Mouse (Mus musculus): ENCODE data around the gene Slc22a23.

Slc22a23 gene

DNA sequence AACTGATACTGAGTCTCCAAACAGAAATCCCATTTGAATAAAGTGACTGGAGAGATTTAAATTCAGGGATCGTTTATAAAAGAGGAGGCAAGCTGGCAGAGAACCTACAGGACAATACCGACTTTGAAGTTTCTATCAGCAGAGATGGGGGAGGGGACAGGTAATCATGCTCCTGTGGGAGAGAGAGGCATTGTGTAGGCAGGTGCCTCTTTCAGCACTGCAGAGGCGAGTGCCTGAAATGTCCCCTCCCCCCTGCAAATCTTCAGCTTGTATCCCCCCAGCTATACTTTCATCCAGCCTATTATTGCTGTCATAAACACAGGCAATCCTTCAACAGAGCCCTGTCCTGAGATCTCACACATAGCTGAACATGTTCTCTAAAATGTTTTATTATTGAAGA lies 43.4 kb downstream of the Slc22a23 start:
- no peak for DNase-seq (ENCODE audit: low read depth, low spot score)

DNA sequence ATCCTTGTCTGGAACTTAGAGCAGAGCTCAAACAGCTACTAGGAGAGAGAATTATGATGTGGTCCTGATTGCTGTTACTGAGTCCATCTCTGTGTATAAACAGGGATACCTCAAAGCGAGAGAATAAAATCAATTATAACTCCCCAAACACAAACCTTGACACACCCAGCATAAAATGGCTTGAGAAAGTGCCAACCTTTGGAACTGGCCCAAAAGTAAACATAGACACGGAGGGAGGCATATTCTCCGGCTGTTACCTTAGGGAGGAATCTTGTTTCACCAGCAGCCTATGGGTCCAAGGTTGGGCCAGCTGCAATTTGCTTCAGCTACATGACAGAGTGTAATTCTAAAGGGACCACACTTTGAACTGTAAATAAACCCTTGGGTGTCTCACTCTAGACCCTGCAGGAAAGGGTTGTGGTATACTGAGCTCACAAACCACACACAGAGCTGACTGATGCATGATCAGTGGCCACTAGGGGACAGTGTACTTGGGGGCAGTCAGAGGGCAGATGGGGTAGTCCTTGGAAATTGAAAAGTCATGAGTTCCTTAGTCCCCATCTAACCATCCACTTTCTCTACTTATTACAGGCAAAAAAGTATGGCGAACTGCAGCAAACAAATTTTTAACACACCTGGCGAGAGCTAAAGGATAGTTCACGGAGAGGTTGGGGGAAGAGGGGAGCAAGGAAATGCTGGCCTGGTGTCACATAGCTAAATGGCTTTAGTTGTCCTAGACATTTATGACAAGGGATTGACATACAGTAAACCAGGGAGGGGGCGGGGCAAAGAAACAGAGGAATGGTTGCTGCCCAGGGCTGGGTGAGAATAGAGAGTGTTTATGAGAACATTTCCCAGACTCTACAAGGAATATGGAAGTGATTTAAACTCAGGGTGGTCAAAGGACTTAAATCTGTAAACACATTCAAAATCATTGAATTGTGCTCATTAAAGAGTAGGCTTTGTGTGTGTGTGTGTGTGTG lies 45.3 kb downstream of the Slc22a23 start:
- DNase-seq (ENCODE audit: low read depth, low spot score): no peak

DNA sequence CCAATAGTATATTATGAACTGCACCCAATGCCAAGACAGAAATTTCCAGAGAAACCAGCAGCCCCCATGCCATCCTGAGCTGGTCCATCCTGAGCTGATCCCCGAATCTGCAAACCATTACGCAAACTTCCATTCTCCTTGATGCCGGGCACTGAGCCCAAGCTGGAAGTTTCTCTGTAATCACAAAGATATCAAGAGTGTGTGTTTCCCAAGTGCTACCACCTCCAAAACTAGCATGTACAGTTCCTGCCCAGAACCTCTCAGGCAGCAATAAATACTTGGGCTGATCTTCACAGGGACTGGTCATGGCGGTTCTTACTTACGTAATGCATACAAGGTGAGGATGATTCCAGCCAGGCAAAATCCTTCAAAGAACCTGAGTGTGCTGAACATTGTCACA lies 46.3 kb downstream of the Slc22a23 start:
- DNase-seq (ENCODE audit: low read depth, low spot score): no peak

DNA sequence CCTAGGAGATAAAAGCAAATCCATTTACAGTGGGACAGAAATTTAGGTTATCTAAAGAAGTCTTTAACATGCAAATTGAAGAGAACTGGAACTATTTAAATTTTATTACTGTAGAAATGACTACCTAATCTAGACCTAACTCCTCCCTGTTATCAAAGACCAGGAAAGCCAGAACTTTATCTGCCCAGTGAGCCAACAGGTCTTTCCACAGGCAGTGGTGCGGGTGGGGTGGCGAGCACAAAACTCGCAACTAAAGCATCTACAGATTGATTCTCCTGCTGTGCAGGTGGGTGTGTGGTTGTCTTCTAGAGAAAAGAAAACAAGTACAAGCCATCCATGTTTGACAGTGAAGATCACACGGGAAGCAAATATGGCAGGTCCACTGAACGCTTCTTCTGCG lies 46.9 kb downstream of the Slc22a23 start:
- no peak for DNase-seq (ENCODE audit: low read depth, low spot score)

DNA sequence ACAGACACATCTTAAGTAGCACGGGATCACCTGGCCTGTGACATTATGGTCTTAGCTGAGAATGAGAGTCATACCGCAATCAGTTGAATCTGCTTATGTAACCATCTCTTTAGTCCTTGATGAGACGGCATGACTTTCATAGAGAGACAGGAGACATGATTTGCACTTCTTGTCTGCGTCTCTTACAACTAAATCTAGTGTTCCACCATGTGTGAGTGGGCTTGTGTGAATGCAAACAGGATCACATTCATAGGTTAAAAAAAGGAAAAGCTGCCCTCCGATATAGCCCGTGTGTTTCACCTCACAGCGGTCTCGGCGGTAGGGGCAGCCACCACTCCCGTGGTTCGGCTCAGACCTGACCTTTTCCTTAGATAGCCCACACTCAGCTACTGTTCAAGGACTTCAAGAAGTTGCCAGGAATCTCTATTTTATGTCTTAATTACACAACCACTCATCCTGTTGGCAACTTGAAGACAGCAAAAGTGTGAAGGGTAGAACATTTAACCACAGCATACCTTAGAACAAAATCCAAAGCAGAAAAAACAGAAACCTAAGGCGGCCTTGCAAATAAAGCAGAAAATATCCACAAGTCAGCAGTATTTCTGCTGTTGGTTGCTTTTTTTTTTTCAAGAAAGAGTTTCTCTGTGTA lies 49.1 kb downstream of the Slc22a23 start:
- no peak for DNase-seq (ENCODE audit: low read depth, low spot score)

DNA sequence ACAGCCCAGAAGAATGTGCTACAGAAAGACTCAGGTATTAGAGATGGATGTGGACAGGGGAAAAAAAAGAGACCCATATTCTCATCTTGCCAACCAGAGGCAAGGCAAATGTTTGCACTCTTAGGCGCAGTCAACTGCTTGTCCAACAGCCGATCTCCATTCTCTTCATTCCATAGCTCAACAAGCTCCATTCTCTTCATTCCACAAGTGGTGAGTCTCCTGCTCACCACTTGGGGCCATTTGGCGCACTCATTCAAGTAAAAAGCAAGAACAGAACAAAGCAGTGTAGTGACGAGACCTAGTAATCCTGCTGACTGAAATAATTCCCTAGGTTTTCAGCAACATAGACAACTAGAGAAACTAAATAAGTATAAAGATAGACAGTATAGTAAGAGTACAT lies 50.8 kb downstream of the Slc22a23 start:
- DNase-seq (ENCODE audit: low read depth, low spot score): no peak

DNA sequence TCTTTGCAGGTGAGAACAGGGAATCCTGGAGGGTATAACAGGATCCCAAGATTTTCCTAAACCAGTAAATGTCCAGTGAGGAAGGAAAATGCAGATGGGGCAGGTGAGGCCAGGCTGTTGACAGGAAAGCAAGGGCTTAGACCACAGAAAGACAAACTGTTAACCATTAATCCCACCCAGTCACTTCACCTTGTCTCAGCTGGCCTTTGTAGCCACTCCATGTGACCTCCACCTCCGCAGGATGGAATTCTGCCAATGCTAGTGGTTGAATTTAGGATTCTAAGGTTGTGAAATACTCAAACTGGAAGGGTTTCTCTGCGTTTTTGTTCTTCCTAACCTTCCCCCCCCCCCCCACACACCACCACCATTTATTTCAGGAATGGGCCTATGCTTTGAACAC lies 52.9 kb downstream of the Slc22a23 start:
- DNase-seq (ENCODE audit: low read depth, low spot score): no peak

DNA sequence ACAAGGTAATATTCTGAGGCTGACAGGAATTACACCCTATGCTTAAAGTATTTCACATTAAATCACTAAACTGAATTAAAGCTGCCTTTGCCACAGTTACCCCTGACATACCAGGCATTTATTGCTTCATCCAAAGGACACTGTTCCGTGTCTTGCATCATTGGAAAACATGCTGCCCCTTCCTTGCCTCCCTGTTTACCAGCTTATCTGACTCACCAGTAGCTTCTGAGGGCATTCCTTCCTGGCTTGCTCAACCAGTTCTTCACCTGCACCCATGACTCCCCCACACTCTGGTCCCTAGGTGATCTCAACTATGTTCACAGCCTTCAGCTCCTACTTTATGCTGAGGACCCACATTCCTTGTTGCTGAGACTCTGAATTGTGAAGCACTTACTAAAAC lies 54.6 kb downstream of the Slc22a23 start:
- no peak for DNase-seq (ENCODE audit: low read depth, low spot score)

DNA sequence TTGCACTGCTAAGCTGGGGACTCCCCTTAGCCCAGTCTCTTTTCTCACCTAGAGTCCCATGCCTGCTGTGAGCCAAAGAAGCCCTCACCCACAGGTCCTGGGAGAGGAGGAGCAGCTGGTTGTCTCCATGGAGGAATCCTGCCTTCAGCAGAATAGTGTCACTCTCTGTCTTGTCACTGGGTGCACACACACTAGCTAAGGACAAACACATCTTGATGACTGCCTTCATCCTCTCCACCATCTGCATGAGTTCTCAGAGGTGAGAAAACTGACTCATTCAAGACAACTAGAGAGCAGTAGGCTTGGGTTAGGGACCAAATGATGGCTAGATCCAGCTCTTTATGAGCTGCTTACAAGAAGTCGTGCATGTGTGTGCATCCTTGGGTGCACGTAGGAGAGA lies 55.4 kb downstream of the Slc22a23 start:
- no peak for DNase-seq (ENCODE audit: low read depth, low spot score)

DNA sequence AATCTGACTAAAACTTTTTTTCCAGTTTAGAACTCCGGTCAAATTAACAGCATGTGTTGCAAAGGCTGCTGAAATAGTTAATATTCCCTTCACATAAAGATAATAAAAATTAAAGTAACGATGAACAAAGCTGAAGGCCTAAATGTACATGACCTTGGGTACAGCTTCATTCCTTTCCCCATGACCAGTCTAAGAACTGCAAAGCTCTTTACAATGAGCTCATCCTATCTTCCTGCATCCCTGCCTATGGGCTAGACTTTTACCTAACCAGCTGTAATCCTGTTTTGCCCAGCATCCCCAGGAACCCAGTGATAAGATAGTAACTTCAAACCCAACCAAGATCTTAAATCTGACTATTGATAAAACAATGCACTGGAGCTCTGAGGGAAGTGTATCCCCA lies 56.9 kb downstream of the Slc22a23 start:
- DNase-seq (ENCODE audit: low read depth, low spot score): no peak

DNA sequence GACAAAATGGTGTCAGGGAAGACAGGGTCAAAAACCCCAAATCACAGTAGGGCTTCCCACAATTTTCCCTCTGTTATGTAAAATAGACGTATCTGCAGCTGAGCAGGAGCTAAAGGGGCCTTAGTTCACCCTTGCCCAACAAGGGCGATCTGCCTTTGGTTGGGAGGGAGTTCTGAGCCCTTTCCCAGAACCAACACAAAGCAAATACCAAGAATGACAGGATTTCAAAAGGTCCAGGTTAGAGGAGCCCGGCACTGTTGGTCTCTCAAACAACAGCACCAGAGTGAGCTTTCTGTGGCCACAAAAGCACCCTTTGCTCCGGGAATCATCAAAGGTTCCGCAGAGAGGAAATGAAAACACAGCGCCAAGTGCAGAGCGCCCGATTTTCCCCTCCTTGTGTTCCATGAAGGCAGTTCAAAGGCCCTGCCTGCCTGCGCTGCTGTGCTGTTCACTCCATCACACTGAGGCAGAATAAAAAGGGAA lies 57.3 kb downstream of the Slc22a23 start:
- DNase-seq (ENCODE audit: low read depth, low spot score): no peak

DNA sequence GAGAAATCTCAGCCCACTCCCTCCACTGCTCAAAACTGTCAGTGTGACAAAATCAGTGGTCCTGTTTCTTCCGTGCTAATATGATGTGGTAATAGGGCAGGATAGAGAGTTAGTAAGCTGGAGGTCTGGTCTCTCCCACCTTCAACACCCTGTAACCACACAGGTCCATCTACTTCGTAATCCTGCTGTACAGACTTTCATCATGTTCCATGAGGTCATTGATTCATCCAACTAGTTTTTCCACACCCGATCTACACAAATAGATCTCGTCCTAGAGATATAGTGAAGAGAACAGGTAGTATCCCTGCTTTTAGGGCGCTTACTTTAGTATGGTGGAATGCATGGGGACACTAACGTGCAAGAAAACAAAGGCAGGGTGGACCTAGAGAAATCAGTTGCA lies 63.6 kb downstream of the Slc22a23 start:
- no peak for DNase-seq (ENCODE audit: low read depth, low spot score)

DNA sequence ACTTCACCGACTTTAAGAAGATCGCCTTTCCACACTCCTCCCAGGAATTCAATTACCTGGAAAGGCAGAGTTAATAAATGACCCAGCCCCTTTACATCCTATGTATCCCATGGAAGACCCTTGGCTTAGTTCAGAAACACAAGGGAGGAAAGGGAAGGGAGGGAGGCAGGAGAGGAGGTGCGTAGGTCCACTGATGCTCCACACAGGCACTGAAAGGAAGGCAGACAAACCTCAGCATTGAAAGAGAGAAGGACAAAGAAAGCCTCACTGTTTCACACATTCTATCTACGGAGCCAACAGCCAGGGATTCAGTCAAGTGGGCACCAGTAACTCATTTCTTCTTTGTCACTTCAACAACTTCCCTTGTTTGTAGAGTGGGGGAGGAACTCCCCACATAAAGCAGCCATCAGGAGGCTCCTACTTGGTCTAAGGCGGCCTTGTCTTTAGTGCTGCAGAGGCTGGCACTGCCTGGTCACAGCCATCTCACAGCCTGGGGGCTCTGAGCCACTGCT lies 66.2 kb downstream of the Slc22a23 start:
- DNase-seq (ENCODE audit: low read depth, low spot score): no peak

DNA sequence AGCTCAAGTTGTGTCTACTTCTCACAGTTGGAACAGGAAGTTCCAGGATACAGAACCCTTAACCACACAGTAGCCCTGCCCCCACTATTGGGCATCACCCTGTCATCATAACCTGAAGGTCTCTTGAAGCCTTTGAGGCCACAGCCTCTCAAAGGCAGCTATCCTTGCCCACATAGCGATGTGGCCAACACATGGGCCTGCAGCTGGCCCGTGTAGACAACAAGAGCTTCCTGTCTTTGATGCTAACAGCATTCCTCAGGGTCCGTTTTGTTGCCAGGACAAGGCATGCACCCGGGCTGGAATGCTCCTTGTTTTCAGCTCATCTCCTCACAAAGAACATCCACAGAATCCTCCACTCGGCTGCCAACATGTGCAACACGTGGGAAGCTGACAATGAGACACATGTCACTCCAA lies 66.7 kb downstream of the Slc22a23 start:
- DNase-seq (ENCODE audit: low read depth, low spot score): no peak

DNA sequence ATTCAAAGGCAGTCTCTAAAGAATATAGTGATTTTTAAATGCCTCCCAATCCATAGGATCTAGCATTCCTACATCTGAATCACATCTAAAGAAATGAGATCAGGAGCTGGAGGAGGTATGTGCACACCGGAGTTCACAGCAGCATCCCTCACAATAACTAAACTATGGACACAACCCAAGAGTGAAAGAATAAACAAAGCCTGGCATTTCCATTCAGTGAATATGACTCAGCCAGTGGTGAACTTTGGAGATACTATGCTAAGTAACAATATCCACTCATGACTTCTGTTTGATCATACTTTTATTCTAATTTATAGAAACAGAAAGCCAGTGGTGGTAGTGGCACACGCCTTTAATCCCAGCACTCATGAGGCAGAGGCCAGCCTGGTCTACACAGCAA lies 67.4 kb downstream of the Slc22a23 start:
- DNase-seq (ENCODE audit: low read depth, low spot score): no peak

DNA sequence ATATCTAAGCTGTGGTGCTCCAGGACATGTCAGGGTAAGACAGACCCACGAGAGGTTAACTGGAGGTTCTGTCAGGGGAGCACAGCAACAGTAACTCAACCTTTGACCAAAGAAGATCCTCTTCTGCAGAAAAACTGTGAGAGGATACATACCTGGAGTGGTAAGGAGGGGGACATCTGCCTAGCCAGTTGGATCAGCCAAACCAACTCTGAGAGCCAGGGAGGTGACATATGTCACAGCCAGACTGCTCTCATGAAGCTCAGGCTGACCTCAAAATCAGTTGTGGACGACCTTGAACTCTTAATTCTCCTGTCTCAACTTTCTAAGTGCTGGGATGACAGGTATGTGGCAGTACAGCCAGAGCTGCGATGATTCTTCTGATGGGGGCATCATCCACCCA lies 68.0 kb downstream of the Slc22a23 start:
- DNase-seq (ENCODE audit: low read depth, low spot score): no peak

DNA sequence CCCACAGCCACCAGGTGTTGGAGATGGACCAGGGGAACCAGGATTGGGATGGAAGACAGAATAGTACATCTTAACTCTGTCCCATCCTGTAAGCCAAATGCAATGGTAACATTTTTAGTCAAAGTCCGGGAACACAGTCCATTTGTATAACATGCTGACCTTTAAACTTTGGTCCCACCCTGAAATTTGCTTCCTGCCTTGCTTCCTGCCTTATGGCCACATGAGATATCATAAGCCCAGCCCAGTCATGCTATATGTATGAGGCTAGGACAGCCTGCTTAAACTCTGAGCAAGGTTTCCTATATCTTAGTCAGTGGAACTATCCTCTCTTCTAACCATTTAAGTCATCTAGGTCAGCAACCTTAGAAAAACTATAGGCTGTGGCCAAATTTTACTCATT lies 70.1 kb downstream of the Slc22a23 start:
- DNase-seq (ENCODE audit: low read depth, low spot score): no peak

DNA sequence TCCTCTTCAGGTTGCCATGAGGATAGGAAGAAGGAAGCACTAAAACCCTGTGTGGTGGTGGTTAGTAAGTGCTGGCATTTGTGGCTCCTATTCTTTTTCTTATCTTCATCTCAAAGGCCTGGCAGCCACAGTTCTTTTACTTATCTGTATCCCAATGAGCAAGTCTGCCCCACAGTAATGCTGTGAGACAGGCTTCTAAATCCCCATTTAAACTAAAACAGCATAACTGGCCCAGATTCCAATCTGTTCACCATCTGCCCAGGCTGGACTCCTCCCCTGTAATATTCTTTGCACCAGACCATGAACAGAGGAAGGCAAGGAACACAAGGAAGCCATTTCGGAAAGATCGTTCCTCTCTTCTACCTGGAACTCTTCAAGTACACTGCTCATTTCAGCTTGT lies 70.6 kb downstream of the Slc22a23 start:
- no peak for DNase-seq (ENCODE audit: low read depth, low spot score)

DNA sequence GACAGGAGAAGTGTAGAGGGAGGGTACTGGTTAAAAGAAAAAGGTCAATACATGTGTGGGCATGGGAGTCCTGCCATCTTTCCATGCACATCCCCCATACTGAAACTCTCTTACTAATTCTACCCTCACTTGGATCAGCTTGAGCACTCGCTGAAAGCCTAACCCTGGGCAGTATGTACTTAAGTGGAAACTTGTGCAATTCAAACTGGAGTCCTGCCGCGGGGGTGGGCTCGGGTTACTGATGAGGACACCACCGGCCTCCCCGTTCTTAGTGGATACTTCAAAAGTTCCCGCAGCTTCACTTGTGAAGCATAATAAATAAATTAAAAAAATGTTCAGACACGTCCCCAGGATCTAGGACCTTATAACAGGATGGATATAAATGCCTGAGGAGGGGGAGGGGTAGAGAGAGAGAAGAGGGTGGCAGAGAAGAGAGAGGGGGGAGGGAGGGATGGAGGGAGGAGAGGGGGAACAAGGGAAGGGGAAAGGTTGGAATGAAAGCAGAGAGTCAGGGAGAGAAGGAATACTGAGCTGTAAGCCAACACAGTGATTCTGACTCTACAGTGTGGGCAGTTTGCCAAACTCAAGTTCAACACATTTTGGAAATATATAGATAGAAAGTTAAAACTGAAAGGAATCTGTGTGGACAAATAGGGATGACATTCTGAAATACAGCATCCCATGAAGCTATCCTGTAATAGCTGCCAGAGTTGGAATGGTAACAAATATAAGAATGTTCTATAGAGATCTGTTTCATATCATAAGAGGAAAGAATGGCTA lies 72.5 kb downstream of the Slc22a23 start:
- DNase-seq (ENCODE audit: low read depth, low spot score): no peak

DNA sequence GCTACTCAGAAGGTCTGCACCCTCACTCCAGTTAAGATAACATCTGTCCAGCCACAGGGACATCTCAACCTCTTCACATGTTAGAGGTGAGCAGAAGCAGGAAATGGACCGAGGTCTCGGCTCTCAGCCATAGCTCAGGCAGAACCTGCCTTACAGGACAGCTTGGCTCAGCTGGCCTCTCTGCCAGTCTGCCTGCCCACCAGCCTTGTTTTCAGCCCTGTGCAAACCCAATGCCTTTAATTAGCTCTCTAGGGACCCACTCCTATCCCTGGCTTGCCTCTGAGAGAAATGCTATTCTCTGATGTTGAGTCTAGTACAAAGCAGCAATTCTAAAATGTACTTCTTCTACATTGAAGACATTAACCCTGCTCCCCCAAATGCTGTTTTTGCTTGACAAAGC lies 73.3 kb downstream of the Slc22a23 start:
- no peak for DNase-seq (ENCODE audit: low read depth, low spot score)

DNA sequence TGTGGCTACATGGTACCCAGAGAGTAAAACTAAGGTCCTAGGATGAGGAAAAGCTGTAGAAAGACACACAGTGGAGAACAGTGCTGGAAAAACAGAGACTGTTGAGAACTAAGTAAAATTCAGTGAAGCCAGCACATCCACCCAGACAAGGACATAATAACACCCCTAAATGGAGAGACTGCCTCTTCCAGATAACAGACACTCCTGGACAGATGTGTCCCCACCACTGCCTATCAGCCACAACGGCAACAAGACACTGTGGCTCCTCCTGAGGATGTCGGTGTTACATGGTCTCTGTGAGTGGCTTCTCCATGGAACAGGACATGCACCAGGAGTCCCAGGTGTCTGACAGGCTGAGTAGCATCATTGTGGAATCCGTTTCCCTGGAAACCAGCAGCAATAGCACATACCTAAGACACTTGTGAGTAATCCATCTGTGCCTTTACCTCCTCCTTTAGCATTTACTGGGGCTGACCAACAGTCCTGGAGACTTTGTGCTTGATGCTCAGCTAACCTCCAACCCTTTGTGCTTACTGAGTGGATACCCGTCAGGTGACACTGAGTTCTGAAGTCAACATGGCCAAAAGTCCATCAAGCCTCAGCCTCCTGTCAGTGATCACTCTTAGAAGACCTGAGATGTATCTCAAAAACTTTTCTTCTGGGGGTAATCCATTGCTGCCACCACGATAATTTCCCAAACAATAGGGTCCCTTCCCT lies 73.9 kb downstream of the Slc22a23 start:
- DNase-seq (ENCODE audit: low read depth, low spot score): no peak

All from CD4-positive, CD25-positive, alpha-beta regulatory T cell, adult 2 months (primary cell).